Mouse (Mus musculus): ENCODE results near the gene Pdpr. TPM values are rescaled to one million over a fixed set of nuclear protein-coding genes. Genes with fewer than 3 reads are reported as not detected.
"Not testable (repeated sequence)": the region's sequence is repeated elsewhere in the genome, so short reads cannot be mapped to it uniquely, and the experiment has no call there.

The Pdpr gene
- total and polyA plus RNA-seq, 3 experiments: 8.3 to 11.6 (median 8.3) TPM

GRCm38 (mm10) chr8:111094719-111095302, 381 bp downstream of the Pdpr start:
- TF ChIP-seq NRF1 (IDR thresholded peaks at IDR 0.05; ENCODE audit: low read depth, low read length): peak; percentile 28; the same call in 1 of the 2 replicates
- H3K27ac ChIP-seq (ENCODE audit: insufficient read depth, low read depth); DNase-seq (ENCODE audit: extremely low read depth); H3K36me3 ChIP-seq (replicated peaks in 1 of 2; ENCODE audit: control insufficient read depth in 1 of 2, insufficient read depth in 1 of 2, low read length in 1 of 2); H3K27me3 ChIP-seq (replicated peaks); dilution Hi-C loops (cut with MboI; ENCODE audit: extremely low pct_ligation_motif_present, extremely low pct_unique_long_range_greater_than_20kb, low sequenced_read_pairs); H3K79me2 ChIP-seq (replicated peaks; ENCODE audit: control insufficient read depth, extremely low read depth, insufficient read depth, poor library complexity, severe bottlenecking); H3K9me3 ChIP-seq (replicated peaks; ENCODE audit: low read length): not testable (repeated sequence)
- Histone ChIP-seq H3K4me1 (ENCODE audit: control insufficient read depth in 1 of 2, insufficient read depth in 2 of 2) (peaks cover 4 to 11% of the 10 kb centered on the region in 2 experiments; a peak in 3 of 4 replicates), H3K4me2 (ENCODE audit: insufficient read depth, low read depth, poor library complexity, severe bottlenecking) (peak overlapping the region; percentile 70; the same call in 1 of the 2 replicates), H3K9ac (ENCODE audit: insufficient read depth, low read depth) (peak overlapping the region; percentile 46; the same call in 1 of the 2 replicates), H3K4me3 (replicated peaks in 1 of 3; ENCODE audit: low read depth in 2 of 3, low read length in 2 of 3, poor library complexity in 1 of 3) (peak overlapping the region; percentile 57 to 84 (median 71))
- in situ Hi-C loops (cut with MboI; ENCODE audit: low pct_ligation_motif_present, low pct_unique_long_range_greater_than_20kb, low sequenced_read_pairs): loop anchor here (25.0 kb wide), 1 partner anchor 458 kb away; no protein-coding TSS in a partner anchor

- no peak for TF ChIP-seq ZC3H11A (IDR thresholded peaks at IDR 0.05; ENCODE audit: low read depth, low read length)
- TF ChIP-seq JUN (IDR thresholded peaks at IDR 0.05; ENCODE audit: insufficient read depth, low read depth, low read length): no peak
- TF ChIP-seq EP300 (IDR thresholded peaks at IDR 0.05; ENCODE audit: low read length): peak; percentile 67
- TF ChIP-seq SMC3 (IDR thresholded peaks at IDR 0.05; ENCODE audit: low read depth, low read length): no peak
- peak; percentile 78 for TF ChIP-seq IRF4 (IDR thresholded peaks at IDR 0.05; ENCODE audit: low read depth, low read length)
- no peak for TF ChIP-seq MXI1 (IDR thresholded peaks at IDR 0.05; ENCODE audit: low read depth, low read length)
- Histone ChIP-seq H3K79me2 (replicated peaks; ENCODE audit: control insufficient read depth, extremely low read depth, insufficient read depth, poor library complexity, severe bottlenecking) (no peaks in the 10 kb centered on the region), H3K4me2 (ENCODE audit: insufficient read depth, low read depth, poor library complexity, severe bottlenecking) (no peak overlapping the region), H3K4me3 (replicated peaks in 1 of 3; ENCODE audit: low read depth in 2 of 3, low read length in 2 of 3, poor library complexity in 1 of 3) (no peak overlapping the region), H3K4me1 (ENCODE audit: control insufficient read depth in 1 of 2, insufficient read depth in 2 of 2) (no peaks in the 10 kb centered on the region; a peak in 1 of 4 replicates), H3K36me3 (replicated peaks in 1 of 2; ENCODE audit: control insufficient read depth in 1 of 2, insufficient read depth in 1 of 2, low read length in 1 of 2) (peaks cover 26 to 61% of the 10 kb centered on the region in 2 experiments), H3K9ac (ENCODE audit: insufficient read depth, low read depth) (no peak overlapping the region), H3K9me3 (replicated peaks; ENCODE audit: low read length) (no peaks in the 10 kb centered on the region), H3K27me3 (replicated peaks) (no peaks in the 10 kb centered on the region), H3K27ac (ENCODE audit: insufficient read depth, low read depth) (no peak overlapping the region)
- in situ Hi-C loops (cut with MboI; ENCODE audit: low pct_ligation_motif_present, low pct_unique_long_range_greater_than_20kb, low sequenced_read_pairs): no loop called here
- dilution Hi-C loops (cut with MboI; ENCODE audit: extremely low pct_ligation_motif_present, extremely low pct_unique_long_range_greater_than_20kb, low sequenced_read_pairs): no loop called here
- DNase-seq (ENCODE audit: extremely low read depth): no peak
Observed at GRCm38 (mm10) chr8:111114891-111115290, 20.5 kb downstream of the Pdpr start.

GRCm38 (mm10) chr8:111119481-111119880, 25.1 kb downstream of the Pdpr start:
- dilution Hi-C loops (cut with MboI; ENCODE audit: extremely low pct_ligation_motif_present, extremely low pct_unique_long_range_greater_than_20kb, low sequenced_read_pairs): no loop called here
- in situ Hi-C loops (cut with MboI; ENCODE audit: low pct_ligation_motif_present, low pct_unique_long_range_greater_than_20kb, low sequenced_read_pairs): no loop called here
- no peaks in the 10 kb centered on the region; a peak in 1 of 4 replicates for H3K4me1 ChIP-seq (ENCODE audit: control insufficient read depth in 1 of 2, insufficient read depth in 2 of 2)
- H3K36me3 ChIP-seq (replicated peaks in 1 of 2; ENCODE audit: control insufficient read depth in 1 of 2, insufficient read depth in 1 of 2, low read length in 1 of 2): peaks cover 35 to 79% of the 10 kb centered on the region in 2 experiments
- no peak for DNase-seq (ENCODE audit: extremely low read depth)
- no peaks in the 10 kb centered on the region for H3K27me3 ChIP-seq (replicated peaks)
- no peak overlapping the region for H3K4me3 ChIP-seq (replicated peaks in 1 of 3; ENCODE audit: low read depth in 2 of 3, low read length in 2 of 3, poor library complexity in 1 of 3)
- no peak overlapping the region for H3K9ac ChIP-seq (ENCODE audit: insufficient read depth, low read depth)
- no peak overlapping the region for H3K27ac ChIP-seq (ENCODE audit: insufficient read depth, low read depth)
- H3K4me2 ChIP-seq (ENCODE audit: insufficient read depth, low read depth, poor library complexity, severe bottlenecking): no peak overlapping the region
- TF ChIP-seq POLR2A (IDR thresholded peaks at IDR 0.05; ENCODE audit: low read depth, low read length) (no peak), SMC3 (IDR thresholded peaks at IDR 0.05; ENCODE audit: low read depth, low read length) (no peak), ZC3H11A (IDR thresholded peaks at IDR 0.05; ENCODE audit: low read depth, low read length) (no peak), JUND (conservative IDR thresholded peaks at IDR 0.05; ENCODE audit: low read depth, low read length) (no peak), ETS1 (conservative IDR thresholded peaks at IDR 0.05; ENCODE audit: low read depth, low read length) (no peak), ZNF384 (IDR thresholded peaks at IDR 0.05; ENCODE audit: low read depth, low read length) (no peak), IRF4 (IDR thresholded peaks at IDR 0.05; ENCODE audit: low read depth, low read length) (no peak), HCFC1 (IDR thresholded peaks at IDR 0.05; ENCODE audit: low read depth, low read length) (no peak), TBP (conservative IDR thresholded peaks at IDR 0.05; ENCODE audit: low read depth, low read length) (no peak), MAX (IDR thresholded peaks at IDR 0.05; ENCODE audit: low read length) (no peak), GABPA (IDR thresholded peaks at IDR 0.05; ENCODE audit: insufficient replicate concordance, low read depth, low read length) (no peak)
- H3K79me2 ChIP-seq (replicated peaks; ENCODE audit: control insufficient read depth, extremely low read depth, insufficient read depth, poor library complexity, severe bottlenecking): no peaks in the 10 kb centered on the region
- H3K9me3 ChIP-seq (replicated peaks; ENCODE audit: low read length): peaks cover 5% of the 10 kb centered on the region
